In genomic region chr11:33873071-33873781, GRCm38 (mm10) we compare ENCODE assay signal across 7 mouse cellular contexts.
DNase-seq lines count a peak whose midpoint lies in the region; ATAC-seq and TF ChIP-seq lines count a peak whose summit lies in the region.

No protein-coding gene starts in this region.

- WGBS in heart, postnatal 0 days, result 46% methylated on average over 10 of the region's 10 CpGs
- WGBS in liver, embryonic 12.5 days (ENCODE audit: insufficient replicate concordance), result 52% methylated on average over 10 of the region's 10 CpGs
- 36% methylated on average over 10 of the region's 10 CpGs for WGBS in small intestine, adult 2 months

- H3K9me3 ChIP-seq in heart, postnatal 0 days (replicated peaks; ENCODE audit: control insufficient read depth, low read length), result 0 out of 2 replicates have a peak, but pooled peaks cover 10% of the 10 kb centered on the region
- H3K9me3 ChIP-seq in liver, embryonic 12.5 days (replicated peaks), result no peaks in the 10 kb centered on the region

- TF ChIP-seq POLR2A in brain, embryonic 14.5 days (IDR thresholded peaks at IDR 0.05; ENCODE audit: borderline replicate concordance, extremely low read depth, insufficient read depth, insufficient read length, poor library complexity, severe bottlenecking), result no peak
- no peak for TF ChIP-seq POLR2A in small intestine, adult 2 months (IDR thresholded peaks at IDR 0.05; ENCODE audit: low read depth, low read length)

- TF ChIP-seq CTCF in brain, embryonic 14.5 days (IDR thresholded peaks at IDR 0.05; ENCODE audit: borderline replicate concordance, extremely low read depth, insufficient read depth, insufficient read length), result no peak
- no peak for TF ChIP-seq CTCF in heart, postnatal 0 days (IDR thresholded peaks at IDR 0.05; ENCODE audit: low read depth)
- no peak for TF ChIP-seq CTCF in small intestine, adult 2 months (IDR thresholded peaks at IDR 0.05; ENCODE audit: extremely low read depth, insufficient read length, insufficient replicate concordance, low read depth, low read length)

- TF ChIP-seq EP300 in heart, postnatal 0 days (IDR thresholded peaks at IDR 0.05; ENCODE audit: low read depth), result no peak

- peaks cover 20% of the 10 kb centered on the region for H3K4me1 ChIP-seq in heart, postnatal 0 days (ENCODE audit: control insufficient read depth, insufficient read depth)
- peaks cover 28% of the 10 kb centered on the region for H3K4me1 ChIP-seq in liver, embryonic 12.5 days
- peaks cover 13% of the 10 kb centered on the region; the same call in 1 of the 2 replicates for H3K4me1 ChIP-seq in small intestine, adult 2 months (ENCODE audit: control insufficient read depth, insufficient read depth, insufficient read length, low read length)

- no peak overlapping the region for H3K4me3 ChIP-seq in heart, postnatal 0 days (ENCODE audit: low read depth, low read length)
- H3K4me3 ChIP-seq in liver, embryonic 12.5 days, result no peak overlapping the region
- H3K4me3 ChIP-seq in small intestine, adult 2 months (ENCODE audit: low read depth, low read length), result no peak overlapping the region

- peak; percentile 62 for DNase-seq in ZHBTc4 (ENCODE audit: low read depth, low spot score)
- peak; percentile 74 for DNase-seq in brain, embryonic 14.5 days (ENCODE audit: low read depth)
- DNase-seq in heart, postnatal 0 days (ENCODE audit: low spot score), result peak; percentile 55
- DNase-seq in thymus, adult 18-20 months, result no peak
- DNase-seq in Muller cell, postnatal 12 days (ENCODE audit: inconsistent ontology term), result no peak

- H3K27me3 ChIP-seq in heart, postnatal 0 days (ENCODE audit: control insufficient read depth, insufficient read depth, low read length), result no peaks in the 10 kb centered on the region
- H3K27me3 ChIP-seq in liver, embryonic 12.5 days (replicated peaks), result 0 out of 2 replicates have a peak, but pooled peaks cover 4% of the 10 kb centered on the region
- no peaks in the 10 kb centered on the region for H3K27me3 ChIP-seq in small intestine, adult 2 months (ENCODE audit: control insufficient read depth, insufficient read depth, low read length)

- no peaks in the 10 kb centered on the region for H3K36me3 ChIP-seq in heart, postnatal 0 days (replicated peaks; ENCODE audit: control insufficient read depth, insufficient read depth, low read length)
- no peaks in the 10 kb centered on the region for H3K36me3 ChIP-seq in liver, embryonic 12.5 days
- H3K36me3 ChIP-seq in small intestine, adult 2 months (ENCODE audit: control insufficient read depth, insufficient read depth, low read length), result no peaks in the 10 kb centered on the region

- H3K9ac ChIP-seq in heart, postnatal 0 days (replicated peaks; ENCODE audit: low read depth, low read length), result no peak overlapping the region
- H3K9ac ChIP-seq in liver, embryonic 12.5 days, result no peak overlapping the region

- H3K27ac ChIP-seq in heart, postnatal 0 days (ENCODE audit: low read depth), result no peak overlapping the region
- peak overlapping the region; percentile 25; the same call in 1 of the 2 replicates for H3K27ac ChIP-seq in liver, embryonic 12.5 days
- peak overlapping the region; percentile 21; the same call in 1 of the 2 replicates for H3K27ac ChIP-seq in small intestine, adult 2 months (ENCODE audit: insufficient read depth, low read depth, low read length)

- ATAC-seq in heart, postnatal 0 days (ENCODE audit: insufficient read depth, low read depth), result peak; percentile 69
- peak; percentile 82 for ATAC-seq in liver, embryonic 12.5 days

- no peak overlapping the region for H3K4me2 ChIP-seq in heart, postnatal 0 days (ENCODE audit: low read depth, low read length)
- peak overlapping the region; percentile 33 for H3K4me2 ChIP-seq in liver, embryonic 12.5 days

Comparison
In these comparisons a context has a peak if more than half of its experiments do, and no peak if none do; other contexts are left out.
1. DNase-seq: peak in ZHBTc4 (single experiment), brain, embryonic 14.5 days (single experiment) and heart, postnatal 0 days (single experiment); none in thymus, adult 18-20 months (0 of 2) and Muller cell, postnatal 12 days (single experiment).